Mouse (Mus musculus): Measurements from ENCODE around the gene Klri1. TPM values are rescaled to one million over a fixed set of nuclear protein-coding genes. Genes with fewer than 3 reads are reported as not detected.
A peak's percentile ranks its signal among the peaks of the same experiment; 100 is the strongest.

Klri1 gene
- not detected in 2 replicates for polyA plus RNA-seq (2012; rRNA removed)

DNA sequence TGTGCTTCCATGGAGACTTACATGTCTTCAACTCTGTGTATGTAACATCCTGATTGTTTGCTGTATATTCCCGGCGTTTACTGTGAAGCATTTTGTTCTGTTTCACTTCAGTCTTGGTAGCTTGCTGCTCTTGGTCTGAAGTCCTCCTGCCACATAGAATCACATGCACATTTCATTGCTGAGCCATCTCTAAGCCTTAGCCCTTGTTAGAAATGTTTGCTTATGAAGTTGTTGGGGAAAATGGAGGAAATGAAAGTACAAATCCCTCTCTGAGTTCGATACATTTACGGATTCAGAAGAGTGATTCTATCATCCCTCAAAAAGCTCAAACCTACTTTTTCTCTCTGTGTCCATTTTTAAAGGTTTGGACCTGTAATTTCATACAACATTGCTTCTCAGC, at the start of gene Klri1:
TSS of gene Klri1 (minus strand) at position 101 of the 400 bp plus-strand sequence.
- TF ChIP-seq POLR2A (IDR thresholded peaks at IDR 0.05; ENCODE audit: low read depth, low read length): no peak
- TF ChIP-seq CTCF (conservative IDR thresholded peaks at IDR 0.05; ENCODE audit: insufficient read depth, insufficient read length, low read depth, low read length): no peak
- Histone ChIP-seq H3K4me3 (ENCODE audit: insufficient read depth, low read depth, low read length) (no peak within 1 kb of the TSS), H3K27ac (ENCODE audit: insufficient read depth, low read depth, low read length) (no peak within 1 kb of the TSS), H3K36me3 (ENCODE audit: control insufficient read depth, insufficient read depth, low read length) (no peaks in the 10 kb centered on the region), H3K4me1 (ENCODE audit: control insufficient read depth, insufficient read depth, low read length) (no peaks in the 10 kb centered on the region), H3K27me3 (replicated peaks; ENCODE audit: control insufficient read depth, insufficient read depth, low read length) (no peaks in the 10 kb centered on the region)
- 94% methylated on average over 4 of the region's 4 CpGs for WGBS
- DNase-seq: no peak

- H3K36me3 ChIP-seq (ENCODE audit: control insufficient read depth, insufficient read depth, low read length): no peaks in the 10 kb centered on the region
- H3K4me3 ChIP-seq (ENCODE audit: insufficient read depth, low read depth, low read length): no peak overlapping the region
- no peaks in the 10 kb centered on the region for H3K27me3 ChIP-seq (replicated peaks; ENCODE audit: control insufficient read depth, insufficient read depth, low read length)
- no peak overlapping the region for H3K27ac ChIP-seq (ENCODE audit: insufficient read depth, low read depth, low read length)
- DNase-seq: no peak
- H3K4me1 ChIP-seq (ENCODE audit: control insufficient read depth, insufficient read depth, low read length): no peaks in the 10 kb centered on the region
- TF ChIP-seq POLR2A (IDR thresholded peaks at IDR 0.05; ENCODE audit: low read depth, low read length) (no peak), CTCF (conservative IDR thresholded peaks at IDR 0.05; ENCODE audit: insufficient read depth, insufficient read length, low read depth, low read length) (no peak)
- WGBS: 51% methylated on average over 3 of the region's 3 CpGs
These were observed 30.7 kb upstream of the Klri1 start for GRCm38 (mm10) chr6:129747654-129748032.

GRCm38 (mm10) chr6:129747016-129747653, 30.2 kb upstream of the Klri1 start:
- no peak for TF ChIP-seq POLR2A (IDR thresholded peaks at IDR 0.05; ENCODE audit: low read depth, low read length)
- TF ChIP-seq CTCF (conservative IDR thresholded peaks at IDR 0.05; ENCODE audit: insufficient read depth, insufficient read length, low read depth, low read length): no peak
- 68% methylated on average over 4 of the region's 4 CpGs for WGBS
- DNase-seq: peak; percentile 5

DNA sequence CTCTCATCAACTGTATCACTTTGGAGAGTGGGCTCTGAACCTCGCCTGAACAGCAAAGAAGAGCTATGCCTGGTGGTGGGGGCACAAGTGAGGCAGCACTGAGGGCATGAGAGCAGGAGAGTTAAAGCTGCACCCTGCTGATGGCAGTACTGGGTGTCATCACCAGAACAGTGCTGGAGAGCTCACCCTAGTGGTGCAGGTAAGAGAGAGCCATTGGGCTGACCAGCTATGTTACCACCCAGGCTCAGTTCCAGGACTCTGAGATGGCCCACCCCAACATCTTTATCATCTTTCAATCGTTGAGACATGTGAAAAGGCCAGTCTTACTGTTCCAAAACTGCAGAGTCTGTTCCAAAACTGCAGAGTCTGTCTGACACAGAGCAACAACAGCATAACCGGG, 29.2 kb upstream of the Klri1 start:
- TF ChIP-seq POLR2A (IDR thresholded peaks at IDR 0.05; ENCODE audit: low read depth, low read length) (no peak), CTCF (conservative IDR thresholded peaks at IDR 0.05; ENCODE audit: insufficient read depth, insufficient read length, low read depth, low read length) (0 out of 2 replicates have a peak, but pooled peaks have one; percentile 10)
- Histone ChIP-seq H3K27ac (ENCODE audit: insufficient read depth, low read depth, low read length) (no peak overlapping the region), H3K36me3 (ENCODE audit: control insufficient read depth, insufficient read depth, low read length) (no peaks in the 10 kb centered on the region), H3K27me3 (replicated peaks; ENCODE audit: control insufficient read depth, insufficient read depth, low read length) (no peaks in the 10 kb centered on the region), H3K4me3 (ENCODE audit: insufficient read depth, low read depth, low read length) (no peak overlapping the region), H3K4me1 (ENCODE audit: control insufficient read depth, insufficient read depth, low read length) (no peaks in the 10 kb centered on the region)
- 63% methylated on average over 3 of the region's 3 CpGs for WGBS
- no peak for DNase-seq

More at GRCm38 (mm10) chr6:129747016-129747653, 30.2 kb upstream of the Klri1 start:
- H3K27me3 ChIP-seq (replicated peaks; ENCODE audit: control insufficient read depth, insufficient read depth, low read length): no peaks in the 10 kb centered on the region
- no peak overlapping the region for H3K4me3 ChIP-seq (ENCODE audit: insufficient read depth, low read depth, low read length)
- H3K4me1 ChIP-seq (ENCODE audit: control insufficient read depth, insufficient read depth, low read length): no peaks in the 10 kb centered on the region
- no peak overlapping the region for H3K27ac ChIP-seq (ENCODE audit: insufficient read depth, low read depth, low read length)
- no peaks in the 10 kb centered on the region for H3K36me3 ChIP-seq (ENCODE audit: control insufficient read depth, insufficient read depth, low read length)

DNA sequence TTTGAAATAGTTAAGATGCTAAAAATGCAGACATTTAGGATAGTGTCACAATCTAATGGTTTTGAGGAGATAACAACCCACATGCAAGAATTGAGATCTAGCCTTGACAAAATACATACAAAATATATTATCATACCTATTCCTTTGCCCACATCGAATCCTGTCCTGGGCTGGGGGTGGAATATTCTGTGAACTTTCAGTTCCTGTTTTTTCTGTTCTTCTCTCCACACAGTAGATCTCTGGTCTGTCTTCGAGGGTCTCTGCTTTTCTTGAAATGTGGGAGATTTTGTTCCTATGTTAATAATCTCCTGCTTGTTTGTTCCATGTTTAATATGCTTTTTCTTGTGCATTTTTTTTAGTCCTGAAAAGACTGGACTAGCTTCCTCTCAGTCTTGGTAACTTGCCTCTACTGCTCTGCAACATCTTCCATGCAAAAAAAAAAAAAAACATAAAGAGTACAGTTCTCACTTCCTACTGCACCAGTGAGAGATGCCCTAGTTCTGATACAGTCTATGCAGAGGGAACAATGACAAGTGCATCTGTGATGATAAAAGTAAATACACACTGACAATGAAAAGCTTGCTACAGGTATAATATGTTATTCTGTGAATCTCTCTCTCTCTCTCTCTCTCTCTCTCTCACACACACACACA, 23.3 kb upstream of the Klri1 start, which contains the start of gene Klri2:
TSS of gene Klri2 (minus strand) at position 416 of the 653 bp plus-strand sequence.
- no peak for DNase-seq
- TF ChIP-seq CTCF (conservative IDR thresholded peaks at IDR 0.05; ENCODE audit: insufficient read depth, insufficient read length, low read depth, low read length): no peak
- TF ChIP-seq POLR2A (IDR thresholded peaks at IDR 0.05; ENCODE audit: low read depth, low read length): no peak
- WGBS: 72% methylated on average over 2 of the region's 2 CpGs
- H3K27ac ChIP-seq (ENCODE audit: insufficient read depth, low read depth, low read length): no peak within 1 kb of the TSS
- H3K4me3 ChIP-seq (ENCODE audit: insufficient read depth, low read depth, low read length): no peak within 1 kb of the TSS
- no peaks in the 10 kb centered on the region for H3K4me1 ChIP-seq (ENCODE audit: control insufficient read depth, insufficient read depth, low read length)
- H3K27me3 ChIP-seq (replicated peaks; ENCODE audit: control insufficient read depth, insufficient read depth, low read length): no peaks in the 10 kb centered on the region
- no peaks in the 10 kb centered on the region for H3K36me3 ChIP-seq (ENCODE audit: control insufficient read depth, insufficient read depth, low read length)

GRCm38 (mm10) chr6:129736414-129736813, 19.5 kb upstream of the Klri1 start:
- Histone ChIP-seq H3K36me3 (ENCODE audit: control insufficient read depth, insufficient read depth, low read length) (no peaks in the 10 kb centered on the region), H3K4me3 (ENCODE audit: insufficient read depth, low read depth, low read length) (no peak overlapping the region), H3K27me3 (replicated peaks; ENCODE audit: control insufficient read depth, insufficient read depth, low read length) (no peaks in the 10 kb centered on the region), H3K27ac (ENCODE audit: insufficient read depth, low read depth, low read length) (no peak overlapping the region), H3K4me1 (ENCODE audit: control insufficient read depth, insufficient read depth, low read length) (no peaks in the 10 kb centered on the region)
- no peak for DNase-seq
- TF ChIP-seq POLR2A (IDR thresholded peaks at IDR 0.05; ENCODE audit: low read depth, low read length) (no peak), CTCF (conservative IDR thresholded peaks at IDR 0.05; ENCODE audit: insufficient read depth, insufficient read length, low read depth, low read length) (no peak)

DNA sequence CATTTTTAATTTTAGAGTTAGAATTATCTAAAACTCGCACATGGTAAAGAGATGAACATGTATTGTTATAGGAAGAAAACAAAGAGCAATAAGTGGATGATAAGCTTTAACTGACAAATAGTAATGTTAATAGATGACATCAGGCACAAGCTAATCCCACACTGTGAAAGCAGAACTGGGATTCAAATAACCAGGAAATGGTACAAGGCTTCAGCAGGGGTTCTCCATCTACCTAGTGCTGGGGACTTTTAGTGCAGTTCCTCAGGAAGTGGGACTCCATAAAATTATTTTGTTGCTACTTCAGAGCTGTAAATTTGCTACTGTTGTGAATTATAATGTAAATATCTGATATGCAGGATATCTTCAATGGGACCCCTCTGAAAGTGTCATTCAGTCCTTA, 10.3 kb upstream of the Klri1 start:
- TF ChIP-seq POLR2A (IDR thresholded peaks at IDR 0.05; ENCODE audit: low read depth, low read length): no peak
- no peak for TF ChIP-seq CTCF (conservative IDR thresholded peaks at IDR 0.05; ENCODE audit: insufficient read depth, insufficient read length, low read depth, low read length)
- 91% methylated on average over 1 of the region's 1 CpGs for WGBS

More for the DNA sequence above, 10.3 kb upstream of the Klri1 start:
- H3K36me3 ChIP-seq (ENCODE audit: control insufficient read depth, insufficient read depth, low read length): no peaks in the 10 kb centered on the region
- H3K27me3 ChIP-seq (replicated peaks; ENCODE audit: control insufficient read depth, insufficient read depth, low read length): no peaks in the 10 kb centered on the region
- no peaks in the 10 kb centered on the region for H3K4me1 ChIP-seq (ENCODE audit: control insufficient read depth, insufficient read depth, low read length)
- DNase-seq: no peak
- H3K4me3 ChIP-seq (ENCODE audit: insufficient read depth, low read depth, low read length): no peak overlapping the region
- no peak overlapping the region for H3K27ac ChIP-seq (ENCODE audit: insufficient read depth, low read depth, low read length)

All from kidney, adult 2 months (tissue).